Mouse (Mus musculus) limb, embryonic 15.5 days (tissue): ENCODE results near the gene Zfp451. TPM values are rescaled to one million over a fixed set of nuclear protein-coding genes. Genes with fewer than 3 reads are reported as not detected.

Experiments
- ATAC-seq: fragments of 200-750 bp; cut with Nextera tagmentation; 2 replicates; pipeline ENCODE4 v1.8.0; 2017; ENCODE audit warnings: low read depth, moderate TSS enrichment; ENCODE audit not compliant: insufficient number of reproducible peaks, low FRiP score, low TSS enrichment
- H3K27ac ChIP-seq: fragments of 300-500 bp; sonication (generic); 2 replicates; pipeline ENCODE4 v1.5.1; 2015; ENCODE audit warnings: moderate library complexity, mild to moderate bottlenecking, inconsistent platforms
- H3K27me3 ChIP-seq: fragments of 300-500 bp; sonication (generic); 2 replicates; pipeline ENCODE4 v1.6.1; 2015; ENCODE audit warnings: inconsistent platforms
- H3K36me3 ChIP-seq: fragments of 300-500 bp; sonication (generic); 2 replicates; pipeline ENCODE4 v1.6.1; 2015; ENCODE audit warnings: inconsistent platforms
- H3K4me1 ChIP-seq: fragments of 300-500 bp; sonication (generic); 2 replicates; pipeline ENCODE4 v1.6.1; 2015; ENCODE audit warnings: inconsistent platforms
- H3K4me2 ChIP-seq: fragments of 300-500 bp; sonication (generic); 2 replicates; pipeline ENCODE4 v1.6.1; 2015; ENCODE audit warnings: mild to moderate bottlenecking, inconsistent platforms
- H3K4me3 ChIP-seq: fragments of 300-500 bp; sonication (generic); 2 replicates; pipeline ENCODE4 v1.5.1; 2015; ENCODE audit warnings: mild to moderate bottlenecking, inconsistent platforms
- H3K9ac ChIP-seq: fragments of 300-500 bp; sonication (generic); 2 replicates; pipeline ENCODE4 v1.6.1; 2015; ENCODE audit warnings: inconsistent platforms
- H3K9me3 ChIP-seq: fragments of 300-500 bp; sonication (generic); 2 replicates; pipeline ENCODE4 v1.6.1; 2016; ENCODE audit warnings: inconsistent platforms
- WGBS: fragments of 180-500 bp; shearing (Covaris S2); methylation state at CpG from one replicate; pipeline ENCODE4 v1.1.7; 2015; 5-methylcytosine and 5-hydroxymethylcytosine counted together
- polyA plus RNA-seq: library from polyadenylated mRNA; unstranded; fragments of >200 nt; fragmentation: Nextera tagmentation; extraction: Ambion mirVana; gene quantifications from 2 replicates; pipeline ENCODE4 v1.2.1, GENCODE M21; 2015

The Zfp451 gene
- polyA plus RNA-seq, 1 experiment from 2014 or later, result 25.6 TPM

DNA sequence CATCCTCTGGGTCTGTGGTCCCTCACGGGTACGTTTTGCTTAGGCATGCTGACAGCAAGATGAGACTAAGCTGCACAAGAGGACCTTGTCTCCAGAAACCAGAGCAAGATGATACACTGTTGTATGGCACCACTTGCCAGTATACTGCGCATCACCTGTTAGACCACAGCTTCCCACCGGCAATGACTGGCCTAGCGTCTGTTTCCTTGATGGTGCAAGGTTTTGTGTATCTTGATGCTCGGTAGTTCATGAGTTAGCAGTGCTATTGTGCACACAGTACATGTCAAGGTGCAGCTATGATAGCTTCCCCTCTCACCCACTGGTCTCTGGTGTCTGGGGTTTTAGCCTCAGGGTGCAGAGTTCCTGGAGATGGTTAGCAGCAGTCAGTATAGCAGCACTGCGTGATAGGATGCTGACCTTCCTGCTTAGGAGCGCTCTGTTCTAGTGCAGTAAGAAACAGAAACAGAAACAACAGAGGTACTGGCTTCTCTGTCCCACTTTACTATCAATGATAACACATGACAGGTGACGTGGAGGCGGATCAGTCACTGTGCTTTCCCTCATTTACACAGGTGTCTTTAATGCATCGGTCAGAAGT is 75.6 kb downstream of the Zfp451 start:
- H3K4me1 ChIP-seq, result 0 out of 2 replicates have a peak, but pooled peaks cover 2% of the 10 kb centered on the region
- no peak overlapping the region for H3K27ac ChIP-seq
- H3K27me3 ChIP-seq, result no peaks in the 10 kb centered on the region
- H3K4me2 ChIP-seq, result no peak overlapping the region
- H3K9me3 ChIP-seq, result no peaks in the 10 kb centered on the region
- 86% methylated on average over 11 of the region's 11 CpGs for WGBS
- peaks cover 56% of the 10 kb centered on the region for H3K36me3 ChIP-seq
- no peak overlapping the region for H3K4me3 ChIP-seq
- ATAC-seq, result no peak
- no peak overlapping the region for H3K9ac ChIP-seq

DNA sequence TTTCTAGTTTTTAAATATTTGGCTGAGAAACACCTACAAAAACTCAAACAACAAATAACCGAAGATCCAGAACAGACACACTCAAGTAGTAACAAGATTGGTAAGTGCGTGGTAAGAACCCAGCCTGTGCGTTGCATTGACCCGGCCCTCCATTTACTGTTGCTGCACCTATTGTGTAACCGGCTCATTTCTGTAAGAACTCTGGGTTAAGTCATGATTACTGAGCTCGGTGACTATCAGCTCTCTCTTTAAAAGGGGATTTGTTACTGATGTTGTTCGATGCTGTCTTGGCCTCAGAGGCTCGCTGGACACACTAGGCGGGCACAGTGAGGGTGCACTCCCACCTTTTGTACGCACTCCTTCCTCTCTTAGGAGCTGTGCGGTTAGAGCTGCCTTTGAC is 76.1 kb downstream of the Zfp451 start:
- H3K4me3 ChIP-seq, result no peak overlapping the region
- no peaks in the 10 kb centered on the region for H3K9me3 ChIP-seq
- 93% methylated on average over 11 of the region's 11 CpGs for WGBS
- no peak overlapping the region for H3K9ac ChIP-seq
- peaks cover 59% of the 10 kb centered on the region for H3K36me3 ChIP-seq
- H3K4me1 ChIP-seq, result 0 out of 2 replicates have a peak, but pooled peaks cover 2% of the 10 kb centered on the region
- H3K4me2 ChIP-seq, result no peak overlapping the region
- no peaks in the 10 kb centered on the region for H3K27me3 ChIP-seq
- H3K27ac ChIP-seq, result no peak overlapping the region
- ATAC-seq, result no peak

DNA sequence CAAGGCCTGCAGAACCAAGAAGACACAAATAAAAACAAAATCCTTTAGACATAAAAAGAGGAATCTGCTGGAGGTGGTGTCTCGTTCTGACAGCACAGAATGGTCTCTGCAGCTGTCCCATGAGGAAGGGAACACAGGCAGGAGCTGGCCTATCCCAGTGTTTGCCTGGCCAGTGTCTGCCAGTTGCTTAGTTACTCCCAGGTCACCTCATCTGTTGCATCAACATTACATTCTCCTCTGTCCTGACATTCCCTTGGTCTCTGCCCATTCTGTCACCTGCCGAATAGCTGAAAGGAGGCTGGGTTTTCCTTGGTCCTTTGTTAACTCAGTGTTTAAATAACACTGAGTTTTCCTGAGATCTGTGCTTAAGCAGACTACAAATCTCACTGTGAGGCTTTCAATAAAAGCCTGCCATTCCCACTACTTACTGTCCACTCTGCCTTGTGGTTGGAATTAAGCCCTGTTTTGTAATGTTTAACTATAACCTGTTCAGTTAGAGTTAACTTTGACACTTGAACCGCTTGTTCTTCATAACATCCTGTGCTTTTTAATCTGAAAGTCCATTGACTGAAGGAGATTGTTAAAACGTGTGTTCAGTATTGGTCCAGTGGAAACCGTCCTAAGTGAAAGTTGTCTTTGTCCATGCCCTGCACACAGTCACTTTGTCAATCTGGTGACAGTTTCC is 80.3 kb downstream of the Zfp451 start:
- peaks cover 87% of the 10 kb centered on the region for H3K36me3 ChIP-seq
- no peaks in the 10 kb centered on the region for H3K9me3 ChIP-seq
- H3K4me1 ChIP-seq, result 0 out of 2 replicates have a peak, but pooled peaks cover under 1% of the 10 kb centered on the region
- H3K4me3 ChIP-seq, result no peak overlapping the region
- no peak overlapping the region for H3K4me2 ChIP-seq
- no peak overlapping the region for H3K9ac ChIP-seq
- no peaks in the 10 kb centered on the region for H3K27me3 ChIP-seq
- H3K27ac ChIP-seq, result no peak overlapping the region
- ATAC-seq, result no peak
- 88% methylated on average over 5 of the region's 5 CpGs for WGBS

- no peak overlapping the region for H3K4me2 ChIP-seq
- ATAC-seq, result no peak
- H3K36me3 ChIP-seq, result peaks cover 84% of the 10 kb centered on the region
- no peak overlapping the region for H3K4me3 ChIP-seq
- H3K9ac ChIP-seq, result no peak overlapping the region
- no peaks in the 10 kb centered on the region for H3K27me3 ChIP-seq
- no peaks in the 10 kb centered on the region for H3K9me3 ChIP-seq
- no peaks in the 10 kb centered on the region for H3K4me1 ChIP-seq
- WGBS, result 83% methylated on average over 9 of the region's 9 CpGs
- H3K27ac ChIP-seq, result no peak overlapping the region
These were observed 81.4 kb downstream of the Zfp451 start for GRCm38 (mm10) chr1:33733044-33733443.

GRCm38 (mm10) chr1:33725086-33725485 is 89.3 kb downstream of the Zfp451 start:
- no peak overlapping the region for H3K4me3 ChIP-seq
- no peaks in the 10 kb centered on the region for H3K9me3 ChIP-seq
- no peak overlapping the region for H3K4me2 ChIP-seq
- no peak for ATAC-seq
- no peak overlapping the region for H3K27ac ChIP-seq
- WGBS, result 93% methylated on average over 5 of the region's 5 CpGs
- H3K9ac ChIP-seq, result no peak overlapping the region
- H3K27me3 ChIP-seq, result no peaks in the 10 kb centered on the region
- H3K36me3 ChIP-seq, result peaks cover 61% of the 10 kb centered on the region
- H3K4me1 ChIP-seq, result peaks cover 4% of the 10 kb centered on the region

- Histone ChIP-seq H3K9me3 (no peaks in the 10 kb centered on the region), H3K4me2 (no peak overlapping the region), H3K27ac (no peak overlapping the region), H3K4me1 (peaks cover 4% of the 10 kb centered on the region), H3K27me3 (no peaks in the 10 kb centered on the region), H3K4me3 (no peak overlapping the region), H3K36me3 (peaks cover 55% of the 10 kb centered on the region), H3K9ac (no peak overlapping the region)
- WGBS, result 74% methylated on average over 6 of the region's 6 CpGs
- no peak for ATAC-seq
These were observed 89.9 kb downstream of the Zfp451 start for GRCm38 (mm10) chr1:33724516-33724915.

DNA sequence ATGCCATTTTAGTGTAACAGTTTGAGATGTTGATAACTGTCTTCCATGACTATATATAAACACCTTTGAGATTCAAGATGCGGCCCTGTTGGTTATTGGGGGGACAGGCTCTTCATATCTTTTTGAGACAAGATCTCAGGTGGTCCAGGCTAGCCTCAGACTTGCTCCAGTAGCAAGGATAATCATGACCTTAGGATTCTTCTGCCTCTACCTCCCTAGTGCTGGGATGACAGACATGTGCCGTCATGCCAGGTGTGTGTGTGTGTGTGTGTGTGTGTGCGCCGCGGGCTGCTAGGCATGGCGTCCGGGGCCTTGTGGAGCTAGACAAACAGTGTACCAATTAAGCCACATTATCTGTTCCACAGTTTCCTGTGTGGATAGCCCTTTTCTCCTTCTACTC is 93.4 kb downstream of the Zfp451 start:
- no peaks in the 10 kb centered on the region for H3K9me3 ChIP-seq
- H3K4me1 ChIP-seq, result peaks cover 4% of the 10 kb centered on the region
- no peak overlapping the region for H3K27ac ChIP-seq
- peak overlapping the region; percentile 64 for H3K4me2 ChIP-seq
- no peak for ATAC-seq
- H3K4me3 ChIP-seq, result peak overlapping the region; percentile 86; the same call in 1 of the 2 replicates
- no peaks in the 10 kb centered on the region for H3K27me3 ChIP-seq
- WGBS, result 72% methylated on average over 7 of the region's 7 CpGs
- no peak overlapping the region for H3K9ac ChIP-seq
- H3K36me3 ChIP-seq, result peaks cover 29% of the 10 kb centered on the region

DNA sequence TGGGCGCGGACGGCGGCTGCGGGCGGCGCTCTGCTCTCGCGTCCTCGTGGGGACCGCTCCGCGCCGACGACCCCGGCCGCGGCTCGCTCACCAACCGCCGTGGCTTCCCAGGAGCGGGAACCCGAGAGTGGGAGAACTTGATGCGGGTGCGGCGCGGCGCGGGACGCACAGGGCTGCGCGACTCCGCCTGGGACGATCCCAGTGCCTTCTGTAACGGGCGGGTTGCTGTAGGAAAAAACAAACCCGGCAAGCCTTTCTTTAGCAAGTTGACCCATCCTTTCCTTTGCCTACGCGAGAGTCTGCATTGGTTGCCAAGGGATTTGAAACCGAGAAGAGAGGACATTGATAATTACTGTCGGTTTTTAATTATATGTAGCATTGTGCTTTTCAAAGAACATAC is 94.2 kb downstream of the Zfp451 start:
- Histone ChIP-seq H3K4me1 (peaks cover 4% of the 10 kb centered on the region), H3K4me2 (peak overlapping the region; percentile 64), H3K9ac (peak overlapping the region; percentile 96), H3K4me3 (peak overlapping the region; percentile 86), H3K36me3 (peaks cover 21% of the 10 kb centered on the region), H3K27ac (peak overlapping the region; percentile 95), H3K9me3 (no peaks in the 10 kb centered on the region), H3K27me3 (no peaks in the 10 kb centered on the region)
- ATAC-seq, result 0 out of 2 replicates have a peak, but pooled peaks have one; percentile 30
- under 1% methylated on average over 41 of the region's 41 CpGs for WGBS

- Histone ChIP-seq H3K4me3 (peak within 1 kb of the TSS; percentile 86), H3K9me3 (no peaks in the 10 kb centered on the region), H3K27ac (peak within 1 kb of the TSS; percentile 95), H3K9ac (peak within 1 kb of the TSS; percentile 96), H3K27me3 (no peaks in the 10 kb centered on the region), H3K4me2 (peak within 1 kb of the TSS; percentile 64), H3K4me1 (peaks cover 7% of the 10 kb centered on the region), H3K36me3 (peaks cover 16% of the 10 kb centered on the region)
- 1% methylated on average over 40 of the region's 54 CpGs for WGBS
- peak; percentile 90 for ATAC-seq
These were observed 94.6 kb downstream of the Zfp451 start, which contains the start of gene Rab23 for GRCm38 (mm10) chr1:33719733-33720225. TSS of gene Rab23 (plus strand) at chr1:33719887.

DNA sequence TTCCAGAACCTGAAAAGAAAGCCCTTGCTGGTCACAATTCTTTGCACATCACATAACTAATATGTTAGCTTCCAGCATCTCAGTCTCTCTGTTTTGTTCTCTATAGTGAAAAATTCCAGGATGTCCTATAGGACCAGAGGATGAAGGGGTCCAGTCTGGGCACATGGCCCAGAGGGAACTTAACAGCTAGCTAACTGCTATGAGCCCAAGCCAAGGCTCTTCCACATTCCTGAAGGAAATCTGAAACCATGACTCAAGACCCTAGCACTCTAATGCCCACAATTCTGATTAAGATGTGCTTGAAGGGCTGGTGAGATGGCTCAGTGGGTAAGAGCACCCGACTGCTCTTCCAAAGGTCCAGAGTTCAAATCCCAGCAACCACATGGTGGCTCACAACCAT is 96.8 kb downstream of the Zfp451 start:
- Histone ChIP-seq H3K9me3 (no peaks in the 10 kb centered on the region), H3K27me3 (no peaks in the 10 kb centered on the region), H3K4me3 (no peak overlapping the region), H3K36me3 (no peaks in the 10 kb centered on the region; the same call in 1 of the 2 replicates), H3K4me2 (no peak overlapping the region), H3K4me1 (peaks cover 8% of the 10 kb centered on the region), H3K9ac (no peak overlapping the region), H3K27ac (no peak overlapping the region)
- no peak for ATAC-seq
- 80% methylated on average over 1 of the region's 1 CpGs for WGBS

- H3K27me3 ChIP-seq, result no peaks in the 10 kb centered on the region
- ATAC-seq, result no peak
- H3K9me3 ChIP-seq, result no peaks in the 10 kb centered on the region
- H3K4me1 ChIP-seq, result peaks cover 4% of the 10 kb centered on the region; the same call in 1 of the 2 replicates
- 5% methylated on average over 10 of the region's 10 CpGs for WGBS
- no peaks in the 10 kb centered on the region for H3K36me3 ChIP-seq
- H3K9ac ChIP-seq, result no peak overlapping the region
- no peak overlapping the region for H3K27ac ChIP-seq
- H3K4me2 ChIP-seq, result peak overlapping the region; percentile 22; the same call in 1 of the 2 replicates
- H3K4me3 ChIP-seq, result no peak overlapping the region
These were observed 99.6 kb downstream of the Zfp451 start for GRCm38 (mm10) chr1:33714796-33715195.

GRCm38 (mm10) chr1:33712026-33712425 is 102.4 kb downstream of the Zfp451 start:
- H3K9me3 ChIP-seq, result no peaks in the 10 kb centered on the region
- no peaks in the 10 kb centered on the region for H3K27me3 ChIP-seq
- 82% methylated on average over 5 of the region's 5 CpGs for WGBS
- no peaks in the 10 kb centered on the region for H3K36me3 ChIP-seq
- H3K9ac ChIP-seq, result no peak overlapping the region
- H3K4me3 ChIP-seq, result no peak overlapping the region
- no peak overlapping the region for H3K27ac ChIP-seq
- H3K4me1 ChIP-seq, result peaks cover 4% of the 10 kb centered on the region; the same call in 1 of the 2 replicates
- H3K4me2 ChIP-seq, result no peak overlapping the region
- no peak for ATAC-seq
